Mouse (Mus musculus) neural tube, embryonic 14.5 days (tissue): ENCODE data around the gene Syne1. TPM values are rescaled to one million over a fixed set of nuclear protein-coding genes. Genes with fewer than 3 reads are reported as not detected.

ENCODE experiments used
- ATAC-seq: fragments of 200-750 bp; cut with Nextera tagmentation; 2 replicates; pipeline ENCODE4 v1.8.0; 2017; ENCODE audit warnings: low read depth, mild to moderate bottlenecking, moderate TSS enrichment, moderate library complexity
- H3K27ac ChIP-seq: fragments of 300-500 bp; sonication (generic); 2 replicates; pipeline ENCODE4 v1.5.1; 2014; ENCODE audit warnings: low read depth, mild to moderate bottlenecking, control low read depth, low read length, moderate library complexity, mixed read lengths
- H3K27me3 ChIP-seq: fragments of 300-500 bp; sonication (generic); 2 replicates; pipeline ENCODE4 v1.6.1; 2014; ENCODE audit warnings: low read length; ENCODE audit not compliant: control insufficient read depth, insufficient read depth
- H3K36me3 ChIP-seq: fragments of 300-500 bp; sonication (generic); 2 replicates; pipeline ENCODE4 v1.6.1; 2014; ENCODE audit warnings: low read length, mixed read lengths; ENCODE audit not compliant: control insufficient read depth, insufficient read depth
- H3K4me1 ChIP-seq: fragments of 300-500 bp; sonication (generic); 2 replicates; pipeline ENCODE4 v1.6.1; 2014; ENCODE audit warnings: low read length; ENCODE audit not compliant: control insufficient read depth, insufficient read depth
- H3K4me2 ChIP-seq: fragments of 300-500 bp; sonication (generic); 2 replicates; pipeline ENCODE4 v1.6.1; 2014; ENCODE audit warnings: mild to moderate bottlenecking, low read depth, low read length, control low read depth
- H3K4me3 ChIP-seq: fragments of 300-500 bp; sonication (generic); 2 replicates; pipeline ENCODE4 v1.5.1; 2014; ENCODE audit warnings: low read depth, low read length, control low read depth, mixed read lengths
- H3K9ac ChIP-seq: fragments of 300-500 bp; sonication (generic); replicated peaks from 2 replicates; pipeline ENCODE4 v1.6.1; 2014; ENCODE audit warnings: low read depth, mild to moderate bottlenecking, control low read depth, low read length, mixed read lengths
- H3K9me3 ChIP-seq: fragments of 300-500 bp; sonication (generic); 2 replicates; pipeline ENCODE4 v1.6.1; 2016; ENCODE audit warnings: low read length; ENCODE audit not compliant: control insufficient read depth
- WGBS: fragments of 180-500 bp; shearing (Covaris S2); extraction: QIAGEN DNeasy Blood & Tissue Kit; methylation state at CpG from one replicate; pipeline ENCODE4 v1.1.7; 2014; 5-methylcytosine and 5-hydroxymethylcytosine counted together
- polyA plus RNA-seq: library from polyadenylated mRNA; unstranded; fragments of >200 nt; fragmentation: Nextera tagmentation; extraction: Ambion mirVana; gene quantifications from 2 replicates; pipeline ENCODE4 v1.2.1, GENCODE M21; 2014

Gene Syne1
- polyA plus RNA-seq, 1 experiment from 2014 or later: 29.5 TPM

DNA sequence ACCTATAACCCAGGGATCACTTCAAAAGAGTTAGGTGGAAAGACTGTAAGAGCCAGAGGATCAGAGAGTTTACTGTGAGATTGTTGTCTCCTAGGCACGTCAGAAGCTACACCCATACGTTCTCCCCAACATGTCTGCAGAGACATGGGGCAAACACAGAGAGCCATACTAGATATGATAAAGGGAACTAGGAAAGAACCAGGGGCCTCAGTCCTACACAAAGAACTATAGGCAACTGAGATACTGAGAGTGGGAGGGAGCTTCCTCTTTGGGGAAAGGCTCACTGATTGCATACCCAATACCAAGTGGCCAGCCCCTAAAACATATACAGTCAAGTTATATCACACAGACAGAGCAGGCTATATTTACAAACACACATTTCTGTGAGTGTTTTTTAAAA is 491.3 kb downstream of the Syne1 start:
- Histone ChIP-seq H3K4me3 (no peak overlapping the region), H3K9me3 (no peaks in the 10 kb centered on the region), H3K27me3 (no peaks in the 10 kb centered on the region), H3K36me3 (no peaks in the 10 kb centered on the region), H3K4me2 (no peak overlapping the region), H3K4me1 (no peaks in the 10 kb centered on the region), H3K9ac (no peak overlapping the region), H3K27ac (no peak overlapping the region)
- 90% methylated on average over 2 of the region's 2 CpGs for WGBS
- ATAC-seq: no peak

DNA sequence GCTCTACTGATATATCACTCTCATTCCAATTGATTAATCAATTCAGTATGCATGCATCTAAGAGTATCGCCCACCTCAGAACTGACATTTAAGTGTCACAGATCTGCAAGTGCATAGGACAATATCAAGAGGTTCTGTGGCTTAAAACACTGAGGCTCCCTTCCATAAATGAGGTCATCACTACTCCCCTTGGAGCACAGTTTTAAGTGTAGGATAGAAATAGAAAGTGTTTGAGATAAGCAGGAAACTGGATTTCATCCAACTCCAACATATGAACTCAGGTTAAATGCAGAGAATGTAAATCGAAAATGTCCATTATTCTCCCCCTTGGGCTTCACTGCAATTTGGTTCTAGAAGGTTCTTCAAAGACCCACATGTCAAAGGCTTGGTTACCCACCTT is 492.4 kb downstream of the Syne1 start:
- Histone ChIP-seq H3K9ac (no peak overlapping the region), H3K4me1 (no peaks in the 10 kb centered on the region), H3K36me3 (no peaks in the 10 kb centered on the region), H3K27me3 (no peaks in the 10 kb centered on the region), H3K4me2 (no peak overlapping the region), H3K27ac (no peak overlapping the region), H3K4me3 (no peak overlapping the region), H3K9me3 (no peaks in the 10 kb centered on the region)
- no peak for ATAC-seq
- 81% methylated on average over 2 of the region's 2 CpGs for WGBS

DNA sequence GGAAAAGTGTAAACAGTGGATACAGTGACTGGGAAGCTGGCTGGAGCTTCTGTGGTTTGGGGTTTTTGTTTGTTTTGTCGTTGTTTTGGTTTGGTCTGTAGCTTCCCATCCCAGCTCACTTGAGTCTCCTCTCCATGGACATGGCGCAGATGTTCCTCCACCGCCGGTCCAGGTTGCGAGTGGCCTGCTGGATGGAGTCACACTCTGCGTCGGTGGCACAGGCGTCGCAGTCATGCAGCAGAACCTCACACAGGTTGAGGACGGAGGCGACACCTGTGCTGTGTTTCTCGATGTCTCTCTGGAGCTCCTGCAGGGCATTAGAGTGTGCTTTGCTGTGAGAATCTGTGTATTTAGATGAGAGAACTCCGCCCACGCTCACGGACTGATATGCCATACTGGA is 493.6 kb downstream of the Syne1 start:
- 94% methylated on average over 15 of the region's 15 CpGs for WGBS
- no peak overlapping the region for H3K9ac ChIP-seq
- no peak overlapping the region for H3K4me3 ChIP-seq
- no peak for ATAC-seq
- H3K36me3 ChIP-seq: no peaks in the 10 kb centered on the region
- H3K4me1 ChIP-seq: no peaks in the 10 kb centered on the region
- no peaks in the 10 kb centered on the region for H3K9me3 ChIP-seq
- H3K27ac ChIP-seq: no peak overlapping the region
- H3K4me2 ChIP-seq: no peak overlapping the region
- no peaks in the 10 kb centered on the region for H3K27me3 ChIP-seq

DNA sequence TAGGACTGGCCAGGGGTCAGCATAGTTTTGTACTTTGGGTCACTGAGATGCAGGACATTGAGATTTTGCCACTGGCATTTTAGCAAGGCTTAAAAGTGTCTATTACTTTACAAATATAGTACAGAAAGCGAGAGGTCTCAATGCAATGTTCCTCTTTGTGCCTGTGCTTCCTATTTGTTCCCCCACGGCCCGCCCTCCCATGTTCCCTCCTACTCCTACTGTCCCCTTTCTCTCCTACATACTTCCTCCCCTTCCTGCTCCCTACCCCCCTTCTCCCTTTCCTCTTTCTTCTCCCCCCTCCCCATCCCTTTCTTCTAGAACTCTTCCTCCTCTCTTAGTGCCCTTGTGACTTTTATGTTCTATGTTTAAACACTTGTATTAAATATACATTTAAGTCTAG is 494.3 kb downstream of the Syne1 start:
- 77% methylated on average over 3 of the region's 3 CpGs for WGBS

DNA sequence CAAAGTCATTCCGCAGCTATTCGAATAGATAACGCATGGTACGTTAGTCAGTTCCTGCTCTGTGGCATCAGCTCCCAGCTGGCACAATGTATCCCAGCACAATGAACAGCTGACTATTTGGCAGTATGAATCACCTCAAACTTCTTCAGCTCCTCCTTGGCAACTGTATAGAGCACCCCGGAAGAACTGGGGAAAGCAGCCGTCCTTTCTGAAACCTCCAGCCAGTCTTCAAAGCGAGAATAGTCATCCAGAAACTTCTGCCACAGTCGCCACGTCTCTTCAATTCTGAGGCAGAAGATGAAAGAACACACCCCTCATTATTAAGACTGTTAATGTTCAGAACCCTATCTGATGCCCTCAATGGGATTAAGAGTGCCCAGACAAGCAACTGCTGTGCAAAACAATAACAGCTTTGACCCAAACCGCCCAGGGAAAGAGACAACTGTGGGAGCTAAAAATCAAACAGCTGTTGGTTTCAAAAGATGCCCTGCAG is 495.0 kb downstream of the Syne1 start:
- Histone ChIP-seq H3K9me3 (no peaks in the 10 kb centered on the region), H3K27me3 (no peaks in the 10 kb centered on the region), H3K4me1 (no peaks in the 10 kb centered on the region), H3K36me3 (no peaks in the 10 kb centered on the region), H3K4me3 (no peak overlapping the region), H3K27ac (no peak overlapping the region), H3K9ac (no peak overlapping the region), H3K4me2 (no peak overlapping the region)
- WGBS: 52% methylated on average over 10 of the region's 10 CpGs
- no peak for ATAC-seq

More for the DNA sequence above, 494.3 kb downstream of the Syne1 start:
- H3K27ac ChIP-seq: no peak overlapping the region
- no peaks in the 10 kb centered on the region for H3K9me3 ChIP-seq
- no peaks in the 10 kb centered on the region for H3K4me1 ChIP-seq
- no peak overlapping the region for H3K9ac ChIP-seq
- H3K4me2 ChIP-seq: no peak overlapping the region
- H3K36me3 ChIP-seq: no peaks in the 10 kb centered on the region
- ATAC-seq: no peak
- no peak overlapping the region for H3K4me3 ChIP-seq
- H3K27me3 ChIP-seq: no peaks in the 10 kb centered on the region

DNA sequence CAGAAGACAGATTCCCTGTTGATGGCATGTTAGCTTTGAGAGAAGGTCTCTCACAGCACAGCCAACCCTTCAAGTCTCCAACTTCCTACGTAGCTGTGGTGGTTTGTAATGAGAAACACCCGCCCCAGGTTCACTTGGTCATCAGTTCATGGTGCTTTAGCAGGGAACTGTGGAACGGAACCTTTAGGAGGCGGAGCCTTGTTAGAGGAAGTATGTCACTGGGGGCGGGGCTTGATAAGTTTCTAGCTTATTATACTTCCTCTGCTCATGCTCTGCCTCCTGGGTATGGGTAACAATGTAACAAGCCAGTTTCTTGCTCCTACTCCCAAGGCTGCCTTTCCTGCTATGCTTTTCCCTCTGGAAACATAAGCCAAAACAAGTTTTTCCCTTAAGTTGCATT is 505.6 kb downstream of the Syne1 start:
- Histone ChIP-seq H3K4me2 (no peak overlapping the region), H3K27ac (no peak overlapping the region), H3K9ac (no peak overlapping the region), H3K36me3 (no peaks in the 10 kb centered on the region), H3K9me3 (no peaks in the 10 kb centered on the region), H3K4me1 (no peaks in the 10 kb centered on the region), H3K4me3 (no peak overlapping the region), H3K27me3 (no peaks in the 10 kb centered on the region)
- WGBS: 91% methylated on average over 5 of the region's 5 CpGs
- no peak for ATAC-seq

DNA sequence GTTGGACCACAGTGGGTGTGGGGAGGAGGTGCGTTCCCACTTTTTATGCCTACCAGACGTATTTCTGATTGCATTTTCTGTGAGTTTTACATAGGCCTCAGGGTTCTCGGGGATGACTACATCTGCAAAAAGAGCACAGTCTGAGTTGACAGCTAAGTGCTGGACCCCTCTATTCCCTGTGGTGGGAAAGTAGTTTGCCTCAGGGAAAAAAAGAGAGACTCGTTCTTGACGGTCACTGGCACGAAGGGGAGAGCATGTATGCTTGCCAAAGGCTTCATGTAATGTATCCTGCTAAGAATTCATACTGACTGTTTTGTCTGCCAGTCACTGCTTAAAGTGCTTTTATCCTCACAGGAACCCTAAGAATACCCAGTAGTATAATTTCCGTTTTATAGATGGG is 506.1 kb downstream of the Syne1 start:
- Histone ChIP-seq H3K4me1 (no peaks in the 10 kb centered on the region), H3K27me3 (no peaks in the 10 kb centered on the region), H3K4me2 (no peak overlapping the region), H3K4me3 (no peak overlapping the region), H3K27ac (no peak overlapping the region), H3K36me3 (no peaks in the 10 kb centered on the region), H3K9me3 (no peaks in the 10 kb centered on the region), H3K9ac (no peak overlapping the region)
- no peak for ATAC-seq
- whole genome bisulfite sequencing: 77% methylated on average over 7 of the region's 7 CpGs

DNA sequence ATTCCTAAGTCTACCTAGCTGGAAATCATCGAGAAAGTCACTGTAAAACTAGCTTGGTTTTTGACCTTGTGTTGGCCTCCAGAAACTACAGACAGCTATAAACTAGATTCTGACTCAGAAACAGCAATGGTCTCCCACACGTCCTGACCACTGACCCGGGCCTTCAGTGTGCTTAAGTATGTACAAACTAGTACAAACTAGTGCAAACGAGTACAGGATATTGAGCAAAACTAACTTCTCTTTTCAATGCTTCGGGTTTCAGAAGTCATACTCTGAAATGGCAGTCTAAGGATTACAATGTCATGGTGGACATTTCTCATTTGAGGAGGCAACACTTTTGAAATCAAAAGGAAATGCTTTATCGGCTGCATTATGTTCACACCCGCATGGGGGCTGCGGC is 506.8 kb downstream of the Syne1 start:
- 93% methylated on average over 8 of the region's 8 CpGs for WGBS
- Histone ChIP-seq H3K9ac (no peak overlapping the region), H3K4me1 (no peaks in the 10 kb centered on the region), H3K4me2 (no peak overlapping the region), H3K27ac (no peak overlapping the region), H3K36me3 (no peaks in the 10 kb centered on the region), H3K4me3 (no peak overlapping the region), H3K27me3 (no peaks in the 10 kb centered on the region), H3K9me3 (no peaks in the 10 kb centered on the region)
- no peak for ATAC-seq

DNA sequence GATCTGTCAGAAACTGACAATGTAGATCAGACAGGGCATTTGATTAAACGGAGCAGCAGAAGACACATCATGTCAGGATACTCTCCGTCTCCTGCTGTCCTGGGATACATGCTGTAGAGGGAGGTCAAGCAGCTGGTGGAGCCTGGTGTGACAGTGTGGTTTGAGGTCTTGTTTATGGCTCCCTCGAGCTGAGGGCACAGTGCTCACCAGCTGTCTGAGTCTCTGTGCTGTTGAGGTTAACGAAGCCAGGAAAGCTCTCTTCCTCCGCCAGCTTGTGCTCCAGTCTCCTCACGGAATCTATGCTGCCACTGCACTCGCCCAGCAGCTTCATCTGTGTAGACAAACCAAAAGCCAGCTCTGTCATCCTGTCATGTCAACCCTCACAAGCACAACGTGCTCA is 510.0 kb downstream of the Syne1 start:
- no peak overlapping the region for H3K4me2 ChIP-seq
- ATAC-seq: no peak
- H3K4me3 ChIP-seq: no peak overlapping the region
- no peak overlapping the region for H3K27ac ChIP-seq
- no peaks in the 10 kb centered on the region for H3K4me1 ChIP-seq
- H3K9me3 ChIP-seq: no peaks in the 10 kb centered on the region
- 55% methylated on average over 8 of the region's 8 CpGs for WGBS
- no peak overlapping the region for H3K9ac ChIP-seq
- no peaks in the 10 kb centered on the region for H3K27me3 ChIP-seq
- H3K36me3 ChIP-seq: 0 out of 2 replicates have a peak, but pooled peaks cover 3% of the 10 kb centered on the region
